Mouse (Mus musculus): Measurements from ENCODE around the gene Gbgt1.

The Gbgt1 gene

GRCm38 (mm10) chr2:28552301-28552700 lies 55.6 kb downstream of the Gbgt1 start:
- WGBS = 92% methylated on average over 5 of the region's 5 CpGs

Measured in cerebral cortex, adult 2 months (tissue).